Mouse (Mus musculus) urinary bladder, postnatal 14 days (tissue): ENCODE measurements around the gene Acadvl.
A peak's percentile ranks its signal among the peaks of the same experiment; 100 is the strongest.

Experiments
- DNase-seq: peaks from one replicate; pipeline ENCODE4 v3.0.0; 2021; ENCODE audit warnings: low spot score

The Acadvl gene

GRCm38 (mm10) chr11:69980196-69981140, 34.7 kb downstream of the Acadvl start:
- DNase-seq, result peak; percentile 96

- DNase-seq, result no peak
Measured at GRCm38 (mm10) chr11:69979827-69980195, 35.4 kb downstream of the Acadvl start.

GRCm38 (mm10) chr11:69976271-69976670, 38.9 kb downstream of the Acadvl start:
- DNase-seq, result no peak

GRCm38 (mm10) chr11:69974907-69975306, 40.3 kb downstream of the Acadvl start:
- no peak for DNase-seq

DNA sequence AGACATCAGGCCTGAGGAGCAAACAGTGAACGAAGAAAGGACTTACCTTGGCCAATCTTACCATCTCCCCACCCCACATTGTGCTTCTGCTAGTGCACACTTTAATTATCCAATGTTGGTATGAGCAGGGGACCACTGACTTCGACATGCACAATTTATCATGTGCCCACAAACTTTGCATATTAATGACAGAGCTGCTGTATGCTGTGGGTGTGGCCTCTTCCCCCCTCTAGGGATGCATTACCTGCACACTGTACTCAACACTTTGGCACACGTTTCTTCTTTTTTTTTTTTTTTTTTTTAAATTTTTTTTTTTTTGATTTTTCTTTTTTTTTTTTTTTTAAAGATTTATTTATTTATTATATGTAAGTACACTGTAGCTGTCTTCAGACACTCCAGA, 44.4 kb downstream of the Acadvl start:
- no peak for DNase-seq

DNA sequence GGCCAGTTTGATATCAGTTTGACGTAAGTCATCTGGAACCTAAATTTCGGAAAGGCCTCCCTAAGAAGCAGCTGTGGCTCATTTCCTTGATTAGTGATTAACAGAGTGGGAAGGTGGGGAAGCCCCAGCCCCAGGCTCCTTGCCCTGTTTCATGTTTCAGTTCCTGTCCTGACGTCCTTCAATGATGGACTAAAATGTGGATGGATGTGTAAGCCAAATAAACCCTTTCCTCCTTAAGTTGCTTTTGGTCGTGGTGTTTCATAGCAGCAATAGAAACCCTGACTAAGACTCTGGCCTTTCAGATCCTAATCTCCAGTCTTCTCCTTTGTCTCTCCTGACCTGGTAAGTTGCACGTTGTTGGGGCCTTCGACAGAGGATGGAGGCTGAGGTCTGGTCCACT, 45.0 kb downstream of the Acadvl start:
- DNase-seq, result no peak

DNA sequence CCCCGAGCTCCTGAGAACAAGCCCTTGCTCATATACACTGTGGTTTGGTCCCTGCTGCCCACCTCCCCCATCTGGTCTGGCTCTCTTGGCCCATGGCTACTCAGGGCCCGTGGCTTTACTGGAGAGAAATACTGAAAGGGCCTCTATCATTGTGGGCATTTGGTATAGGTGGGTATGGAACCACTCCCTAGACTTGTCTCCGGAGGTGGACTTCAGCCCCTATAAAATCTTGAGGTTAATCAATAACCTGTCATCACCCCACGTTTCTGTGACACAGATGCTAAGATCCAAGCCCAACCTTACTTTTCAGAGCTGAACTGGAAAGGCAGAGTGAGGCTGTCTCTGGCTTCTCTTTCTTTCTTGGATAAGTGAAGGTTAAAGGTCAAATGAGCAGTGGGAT, 46.4 kb downstream of the Acadvl start:
- no peak for DNase-seq

DNA sequence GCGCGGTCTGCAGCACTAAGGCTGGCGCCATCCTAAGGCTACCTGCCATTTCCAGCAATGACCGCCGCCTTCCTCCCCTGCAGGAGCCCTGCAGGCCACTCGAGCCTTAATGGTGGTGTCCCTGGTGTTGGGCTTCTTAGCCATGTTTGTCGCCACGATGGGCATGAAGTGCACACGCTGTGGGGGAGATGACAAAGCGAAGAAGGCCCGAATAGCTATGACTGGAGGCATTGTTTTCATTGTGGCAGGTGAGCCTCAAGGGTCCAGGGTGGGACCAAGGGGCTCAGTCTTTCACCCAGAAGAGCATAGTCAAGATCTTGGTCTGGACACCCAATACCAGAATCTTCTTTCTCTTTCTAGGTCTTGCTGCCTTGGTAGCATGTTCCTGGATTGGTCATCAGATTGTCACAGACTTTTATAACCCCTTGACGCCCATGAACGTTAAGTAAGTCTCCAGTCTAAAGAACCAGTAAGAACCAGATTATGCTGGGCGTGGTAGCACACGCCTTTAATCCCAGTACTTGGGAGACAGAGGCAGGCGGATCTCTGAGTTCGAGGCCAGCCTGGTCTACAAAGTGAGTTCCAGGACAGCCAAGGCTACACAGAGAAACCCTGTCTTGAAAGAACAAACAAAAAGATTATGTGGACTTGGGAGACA, 48.2 kb downstream of the Acadvl start:
- DNase-seq, result no peak

GRCm38 (mm10) chr11:69966006-69966859, 49.0 kb downstream of the Acadvl start:
- DNase-seq, result peak; percentile 70

DNA sequence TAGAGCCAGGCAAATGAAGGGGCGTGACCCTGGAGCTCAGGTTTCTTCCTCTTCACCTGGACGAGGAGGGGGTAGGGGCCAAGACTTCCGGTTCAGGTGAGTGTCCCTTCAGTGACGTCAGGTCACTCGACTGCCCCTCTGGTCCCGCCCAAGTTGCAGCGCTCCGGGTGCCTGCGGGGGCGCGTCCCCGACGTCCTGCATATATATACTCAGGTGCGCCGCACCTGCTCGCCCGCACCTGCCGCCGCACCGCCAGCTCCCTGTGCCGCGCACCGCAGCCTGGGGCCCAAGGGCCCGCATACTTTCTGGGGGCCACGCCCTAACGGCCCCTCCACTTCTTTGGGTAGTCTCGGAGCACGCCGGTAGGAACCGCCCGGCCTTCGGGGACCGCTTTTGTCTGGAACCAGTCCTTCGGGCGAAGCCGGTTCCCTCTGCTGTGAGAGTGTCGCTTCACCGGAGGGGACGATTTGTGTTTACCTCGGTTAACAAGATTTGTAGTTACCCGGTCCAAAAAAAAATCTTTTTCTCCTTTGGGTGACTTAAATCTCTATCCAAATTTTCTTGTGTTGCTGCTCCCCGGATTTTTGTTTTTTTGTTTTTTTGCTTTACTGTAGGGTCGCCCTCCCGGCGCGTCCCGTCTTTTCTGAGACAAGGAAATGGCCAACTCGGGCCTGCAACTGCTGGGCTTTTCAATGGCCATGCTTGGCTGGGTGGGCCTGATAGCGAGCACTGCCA, 49.8 kb downstream of the Acadvl start:
- peak; percentile 86 for DNase-seq

DNA sequence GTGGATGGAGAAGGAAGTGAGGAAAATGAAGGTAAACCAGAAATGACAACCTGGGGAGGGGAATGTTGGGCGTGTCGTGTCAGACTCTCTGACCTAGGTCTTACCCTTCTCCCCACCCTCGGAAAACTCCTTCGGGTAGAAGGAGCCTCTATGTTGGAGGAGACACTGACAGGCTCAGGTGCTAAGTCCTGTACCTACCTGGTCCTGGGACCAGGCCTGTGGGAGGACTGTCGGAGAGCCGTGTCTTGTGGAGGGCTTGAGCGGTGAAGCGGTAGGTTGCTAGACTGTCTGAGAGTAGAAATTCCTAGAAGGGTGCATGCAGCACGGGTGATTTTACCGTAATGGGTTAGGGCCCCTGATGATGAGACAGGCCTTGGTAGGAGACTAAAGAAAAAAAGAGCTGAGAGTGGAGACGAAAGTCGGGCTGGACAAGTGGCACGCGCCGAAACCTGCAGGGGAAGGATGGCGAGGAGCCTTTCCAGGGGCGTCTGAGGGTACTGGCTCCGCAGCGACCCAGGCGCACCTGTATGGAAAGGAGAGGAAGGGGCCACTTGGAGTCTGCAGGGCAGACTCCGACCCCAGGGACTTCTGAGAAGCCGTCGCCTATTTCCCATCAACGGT, 50.5 kb downstream of the Acadvl start, which contains the start of gene Cldn7:
Gene Cldn7, plus strand, starts transcription at position 130 of the 621 bp plus-strand sequence.
- no peak for DNase-seq

- peak; percentile 67 for DNase-seq
Measured at GRCm38 (mm10) chr11:69961841-69962240, 53.4 kb downstream of the Acadvl start.

- no peak for DNase-seq
Measured at GRCm38 (mm10) chr11:69960616-69961015, 54.6 kb downstream of the Acadvl start.
